Mouse (Mus musculus) neural tube, embryonic 15.5 days (tissue): Measurements from ENCODE around the gene Cpa4. TPM values are rescaled to one million over a fixed set of nuclear protein-coding genes. Genes with fewer than 3 reads are reported as not detected.

Experiments
- polyA plus RNA-seq: library from polyadenylated mRNA; unstranded; fragments of >200 nt; fragmentation: Nextera tagmentation; extraction: Ambion mirVana; gene quantifications from 2 replicates; pipeline ENCODE4 v1.2.1, GENCODE M21; 2015

The Cpa4 gene
- polyA plus RNA-seq, 1 experiment from 2014 or later, result 0.54 TPM

Other genes starting within 250 kb of the Cpa4 start
- 56.2 and 59.2 TPM in 2 replicates for gene Zc3hc1, start 177.3 kb upstream of the Cpa4 start, polyA plus RNA-seq
- gene Klhdc10, start 166.5 kb upstream of the Cpa4 start, polyA plus RNA-seq, result 27.6 and 29.4 TPM in 2 replicates
- gene Tmem209, start 58.6 kb upstream of the Cpa4 start, polyA plus RNA-seq, result 21.1 and 29.6 TPM in 2 replicates
- not detected in 2 replicates for gene Ssmem1, start 58.5 kb upstream of the Cpa4 start, polyA plus RNA-seq
- 11.3 and 20.3 TPM in 2 replicates for gene Cpa2, start 26.8 kb upstream of the Cpa4 start, polyA plus RNA-seq
- 0.11 TPM in 1 of 2 replicates, not detected in the other for gene Cpa5, start 42.6 kb downstream of the Cpa4 start, polyA plus RNA-seq
- gene Cpa1, start 70.8 kb downstream of the Cpa4 start, polyA plus RNA-seq, result 0.50 and 7.6 TPM in 2 replicates
- 10.7 and 11.6 TPM in 2 replicates for gene Cep41, start 125.4 kb downstream of the Cpa4 start, polyA plus RNA-seq
- 378 and 417 TPM in 2 replicates for gene Mest, start 155.2 kb downstream of the Cpa4 start, polyA plus RNA-seq